Mouse (Mus musculus) ES-E14 (cell line): ENCODE data around the gene Gm9821. TPM values are rescaled to one million over a fixed set of nuclear protein-coding genes. Genes with fewer than 3 reads are reported as not detected.

Experiments
- DNase-seq: peaks from one replicate; pipeline ENCODE4 v3.0.0-alpha.2; 2013; ENCODE audit warnings: low read depth, low spot score
- H3K27ac ChIP-seq: 2 replicates; pipeline ENCODE4 v1.5.1; 2012; ENCODE audit warnings: low read depth, mild to moderate bottlenecking, low read length, moderate library complexity, mixed read lengths; ENCODE audit not compliant: poor library complexity, insufficient read depth, severe bottlenecking
- H3K36me3 ChIP-seq: 2 replicates; pipeline ENCODE4 v1.6.1; 2012; ENCODE audit warnings: mild to moderate bottlenecking, low read length, moderate library complexity, mixed read lengths; ENCODE audit not compliant: control insufficient read depth, poor library complexity, insufficient read depth, severe bottlenecking
- H3K4me1 ChIP-seq, 2 experiments: fragments of 150-350 bp in 1 of 2; sonication (generic) in 1 of 2; 2 replicates each; pipeline ENCODE4 v1.6.1; 2012; ENCODE audit warnings: low read length in 2 of 2, mild to moderate bottlenecking in 1 of 2, mixed read lengths in 1 of 2; ENCODE audit not compliant: control insufficient read depth in 2 of 2, insufficient read depth in 2 of 2, poor library complexity in 1 of 2
- H3K4me3 ChIP-seq, 2 experiments: fragments of 150-350 bp in 1 of 2; sonication (generic) in 1 of 2; 2 replicates each; pipeline ENCODE4 v1.5.1; 2012; ENCODE audit warnings: low read length in 2 of 2, low read depth in 1 of 2, mild to moderate bottlenecking in 1 of 2, mixed read lengths in 1 of 2; ENCODE audit not compliant: insufficient read depth in 1 of 2, poor library complexity in 1 of 2, severe bottlenecking in 1 of 2
- H3K9ac ChIP-seq: 2 replicates; pipeline ENCODE4 v1.6.1; 2012; ENCODE audit warnings: low read depth, mild to moderate bottlenecking, low read length, mixed read lengths; ENCODE audit not compliant: poor library complexity, insufficient read depth, severe bottlenecking
- H3K9me3 ChIP-seq: fragments of 150-350 bp; sonication (generic); 2 replicates; pipeline ENCODE4 v1.6.1; 2012; ENCODE audit warnings: low read depth, mild to moderate bottlenecking, low read length; ENCODE audit not compliant: control insufficient read depth, insufficient read depth
- CHD2 ChIP-seq: IDR thresholded peaks from 2 replicates; pipeline ENCODE4 v1.6.1; 2014; ENCODE audit warnings: mild to moderate bottlenecking, low read depth, low read length, inconsistent platforms
- HCFC1 ChIP-seq: IDR thresholded peaks from 2 replicates; pipeline ENCODE4 v1.6.1; 2012; ENCODE audit warnings: low read length, inconsistent platforms, borderline replicate concordance; ENCODE audit not compliant: insufficient read depth
- MAFK ChIP-seq: IDR thresholded peaks from 2 replicates; pipeline ENCODE4 v1.6.1; 2014; ENCODE audit warnings: mild to moderate bottlenecking, low read depth, low read length, inconsistent platforms; ENCODE audit not compliant: insufficient read depth
- ZC3H11A ChIP-seq: IDR thresholded peaks from 2 replicates; pipeline ENCODE4 v1.6.1; 2012; ENCODE audit warnings: low read depth, mild to moderate bottlenecking, inconsistent platforms, low read length, borderline replicate concordance
- ZNF384 ChIP-seq: IDR thresholded peaks from 2 replicates; pipeline ENCODE4 v1.6.1; 2012; ENCODE audit warnings: low read depth, low read length, inconsistent platforms
- in situ Hi-C, 2 experiments: fragments of 600-800 bp; cut with MboI; formaldehyde crosslinking; loops; one replicate each; pipeline ENCODE4 v1.15.1; 2025; ENCODE audit warnings: low sequenced_read_pairs in 2 of 2, inconsistent platforms in 1 of 2; ENCODE audit not compliant: unreplicated experiment in 2 of 2
- total RNA-seq: library from RNA; depleted of rRNA; stranded (reverse); fragments of 300-350 nt; gene quantifications from 2 replicates; pipeline ENCODE4 v1.2.3, GENCODE M21; 2012

Gene Gm9821
- total RNA-seq, 1 experiment = 0.18 TPM

GRCm38 (mm10) chr2:91948151-91948509 is 2.6 kb downstream of the Gm9821 start:
- Histone ChIP-seq H3K9ac (no peak overlapping the region), H3K27ac (no peak overlapping the region), H3K36me3 (peaks cover 6% of the 10 kb centered on the region; the same call in 1 of the 2 replicates), H3K4me1 (peaks cover 0 to 30% of the 10 kb centered on the region in 2 experiments; a peak in 3 of 4 replicates), H3K9me3 (no peaks in the 10 kb centered on the region), H3K4me3 (no peak overlapping the region)
- DNase-seq = no peak
- in situ Hi-C loops = no loop called here
- TF ChIP-seq CHD2 (no peak), ZNF384 (no peak), MAFK (no peak), HCFC1 (no peak), ZC3H11A (no peak)

- H3K9me3 ChIP-seq = no peaks in the 10 kb centered on the region
- H3K4me1 ChIP-seq = peaks cover 0 to 32% of the 10 kb centered on the region in 2 experiments; a peak in 3 of 4 replicates
- TF ChIP-seq HCFC1 (no peak), ZC3H11A (no peak), MAFK (no peak), ZNF384 (no peak), CHD2 (no peak)
- no peak overlapping the region for H3K27ac ChIP-seq
- in situ Hi-C loops = no loop called here
- H3K4me3 ChIP-seq = no peak overlapping the region
- no peak overlapping the region for H3K9ac ChIP-seq
- DNase-seq = no peak
- H3K36me3 ChIP-seq = peaks cover 3% of the 10 kb centered on the region; the same call in 1 of the 2 replicates
Measured at GRCm38 (mm10) chr2:91948792-91949241, 3.3 kb downstream of the Gm9821 start.

GRCm38 (mm10) chr2:91949411-91950274 is 4.1 kb downstream of the Gm9821 start:
- Histone ChIP-seq H3K9ac (no peak overlapping the region; the same call in 1 of the 2 replicates), H3K4me3 (no peak overlapping the region), H3K36me3 (peaks cover 2% of the 10 kb centered on the region; the same call in 1 of the 2 replicates), H3K4me1 (peaks cover 0 to 29% of the 10 kb centered on the region in 2 experiments; a peak in 3 of 4 replicates), H3K27ac (no peak overlapping the region), H3K9me3 (no peaks in the 10 kb centered on the region)
- in situ Hi-C loops = no loop called here
- TF ChIP-seq MAFK (no peak), CHD2 (no peak), ZC3H11A (no peak), HCFC1 (no peak), ZNF384 (no peak)
- DNase-seq = no peak

- peaks cover 2% of the 10 kb centered on the region; the same call in 1 of the 2 replicates for H3K36me3 ChIP-seq
- no peak overlapping the region; the same call in 1 of the 2 replicates for H3K9ac ChIP-seq
- in situ Hi-C loops = no loop called here
- H3K27ac ChIP-seq = no peak overlapping the region
- H3K4me1 ChIP-seq = peaks cover 2 to 28% of the 10 kb centered on the region in 2 experiments
- TF ChIP-seq CHD2 (no peak), MAFK (no peak), ZC3H11A (no peak), ZNF384 (no peak), HCFC1 (no peak)
- no peak overlapping the region for H3K4me3 ChIP-seq
- DNase-seq = no peak
- no peaks in the 10 kb centered on the region for H3K9me3 ChIP-seq
Measured at GRCm38 (mm10) chr2:91950275-91951085, 5.0 kb downstream of the Gm9821 start.
